Mouse (Mus musculus) thymus, postnatal 4 days (tissue): ENCODE results near the gene Fmc1.
"Not testable (repeated sequence)": the region's sequence is repeated elsewhere in the genome, so short reads cannot be mapped to it uniquely, and the experiment has no call there.

Experiments
- DNase-seq: peaks from one replicate; pipeline ENCODE4 v3.0.0; 2021

The Fmc1 gene

GRCm38 (mm10) chr6:38533428-38534405, at the start of gene Fmc1:
Gene Fmc1, plus strand, starts transcription at chr6:38533502.
- DNase-seq: peak; percentile 97

DNA sequence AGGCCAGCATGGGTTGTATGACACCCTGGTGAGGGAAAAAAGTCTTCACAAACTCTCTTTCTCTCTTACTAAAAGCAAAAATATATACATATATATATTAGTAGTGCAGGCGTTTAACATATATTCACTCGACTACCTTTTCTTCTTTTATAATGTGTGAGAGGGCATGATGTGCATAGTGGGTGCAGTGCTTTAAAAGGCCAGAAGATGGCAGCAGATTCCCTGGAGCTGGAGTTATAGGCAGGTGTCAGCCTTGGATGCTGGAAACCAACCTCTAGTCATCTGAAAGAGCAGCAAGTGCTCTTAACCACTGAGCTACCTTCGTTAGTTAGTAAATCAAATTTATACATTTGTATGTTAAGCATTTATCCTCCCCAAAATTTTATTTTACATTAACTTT, 40.8 kb upstream of the Fmc1 start:
- DNase-seq: peak; percentile 77

GRCm38 (mm10) chr6:38495641-38496040, 37.7 kb upstream of the Fmc1 start:
- no peak for DNase-seq

DNA sequence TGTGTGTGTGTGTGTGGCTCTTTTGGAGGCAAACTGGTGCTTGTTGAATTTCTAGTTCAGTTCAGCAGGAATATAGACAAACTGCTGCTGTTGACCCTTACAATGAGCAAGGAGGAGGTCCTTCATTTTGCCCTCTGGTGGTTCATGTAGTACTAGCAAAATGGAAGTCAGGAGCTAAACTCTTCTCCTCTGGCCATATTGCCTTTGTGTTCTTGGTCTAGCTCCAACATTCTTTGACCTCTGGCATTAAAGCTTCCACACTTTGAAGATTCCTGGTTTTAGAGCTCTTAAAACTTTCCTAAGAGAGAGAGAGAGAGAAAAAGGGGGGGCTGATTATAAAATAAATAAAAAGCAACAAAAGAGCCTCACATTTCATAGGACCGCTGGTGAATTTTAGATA, 21.2 kb upstream of the Fmc1 start:
- no peak for DNase-seq

- peak; percentile 58 for DNase-seq
Measured at GRCm38 (mm10) chr6:38512830-38513229, 20.5 kb upstream of the Fmc1 start.

DNA sequence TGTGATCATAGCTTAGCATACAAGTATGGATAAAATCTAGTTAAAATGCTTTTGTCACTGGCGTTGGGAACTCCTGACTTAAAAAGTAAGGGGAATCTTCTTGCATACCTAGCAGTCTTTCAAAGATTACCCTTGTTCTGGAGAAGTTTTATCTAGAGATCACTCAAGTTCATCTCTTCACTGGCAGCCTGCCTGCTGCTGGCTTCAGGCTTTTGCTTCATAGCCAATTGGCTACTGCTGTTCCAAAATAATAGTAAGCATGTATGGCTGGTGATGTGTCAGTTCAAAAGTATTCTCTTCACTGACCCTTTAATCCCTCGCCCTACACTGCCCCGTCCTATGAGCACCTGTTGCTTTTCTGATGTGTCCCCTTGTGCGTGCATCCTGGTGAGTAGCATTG, 18.1 kb upstream of the Fmc1 start:
- DNase-seq: no peak

DNA sequence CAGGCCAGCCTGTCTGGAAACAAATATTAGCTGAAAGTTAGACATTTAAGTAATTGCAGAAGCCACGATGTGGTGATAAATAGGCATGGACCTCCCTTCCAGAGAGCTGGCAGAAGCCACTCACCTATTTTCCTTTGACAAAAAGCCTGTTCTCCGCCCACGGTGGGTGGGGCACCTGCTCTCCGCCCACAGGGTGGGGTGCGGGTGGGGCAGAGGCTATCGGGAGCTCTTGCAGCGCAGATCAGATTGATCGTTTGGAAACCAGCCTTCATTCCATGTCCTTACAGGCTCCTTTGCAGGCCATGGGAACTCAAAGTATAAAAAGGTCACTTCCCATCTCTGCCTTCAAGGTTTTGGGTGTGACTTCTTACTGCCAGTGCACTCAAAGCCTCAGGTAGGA, 9.5 kb upstream of the Fmc1 start:
- DNase-seq: peak; percentile 61

DNA sequence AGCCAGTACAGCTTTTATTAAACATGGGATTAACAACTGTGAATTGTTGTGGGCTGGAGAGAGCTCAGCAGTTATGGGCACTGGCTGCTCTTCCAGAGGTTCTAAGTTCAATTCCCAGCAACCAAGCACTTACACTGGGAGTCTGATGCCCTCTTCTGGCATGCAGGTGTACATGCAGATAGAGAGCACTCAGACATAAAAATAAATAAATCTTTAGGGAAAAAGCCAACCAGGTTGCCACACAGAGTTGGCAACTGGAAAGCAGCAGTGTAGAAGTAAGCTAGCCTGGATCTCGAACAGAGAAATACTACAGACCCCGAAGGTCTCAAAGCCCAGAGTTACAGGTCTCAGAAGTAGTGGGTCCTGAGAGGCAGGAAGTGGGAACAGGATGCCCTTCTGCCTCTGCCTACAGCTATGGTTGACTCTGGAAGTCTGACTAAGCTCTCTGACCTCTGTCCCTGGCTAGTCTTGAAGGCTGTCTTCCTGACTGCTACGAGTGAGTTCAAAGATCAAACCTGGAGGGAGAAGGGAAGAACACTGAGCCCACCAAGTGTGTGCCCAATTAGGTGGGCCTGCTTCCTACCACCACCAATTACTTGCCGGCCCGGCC, 2.0 kb upstream of the Fmc1 start:
- DNase-seq: peak; percentile 40

DNA sequence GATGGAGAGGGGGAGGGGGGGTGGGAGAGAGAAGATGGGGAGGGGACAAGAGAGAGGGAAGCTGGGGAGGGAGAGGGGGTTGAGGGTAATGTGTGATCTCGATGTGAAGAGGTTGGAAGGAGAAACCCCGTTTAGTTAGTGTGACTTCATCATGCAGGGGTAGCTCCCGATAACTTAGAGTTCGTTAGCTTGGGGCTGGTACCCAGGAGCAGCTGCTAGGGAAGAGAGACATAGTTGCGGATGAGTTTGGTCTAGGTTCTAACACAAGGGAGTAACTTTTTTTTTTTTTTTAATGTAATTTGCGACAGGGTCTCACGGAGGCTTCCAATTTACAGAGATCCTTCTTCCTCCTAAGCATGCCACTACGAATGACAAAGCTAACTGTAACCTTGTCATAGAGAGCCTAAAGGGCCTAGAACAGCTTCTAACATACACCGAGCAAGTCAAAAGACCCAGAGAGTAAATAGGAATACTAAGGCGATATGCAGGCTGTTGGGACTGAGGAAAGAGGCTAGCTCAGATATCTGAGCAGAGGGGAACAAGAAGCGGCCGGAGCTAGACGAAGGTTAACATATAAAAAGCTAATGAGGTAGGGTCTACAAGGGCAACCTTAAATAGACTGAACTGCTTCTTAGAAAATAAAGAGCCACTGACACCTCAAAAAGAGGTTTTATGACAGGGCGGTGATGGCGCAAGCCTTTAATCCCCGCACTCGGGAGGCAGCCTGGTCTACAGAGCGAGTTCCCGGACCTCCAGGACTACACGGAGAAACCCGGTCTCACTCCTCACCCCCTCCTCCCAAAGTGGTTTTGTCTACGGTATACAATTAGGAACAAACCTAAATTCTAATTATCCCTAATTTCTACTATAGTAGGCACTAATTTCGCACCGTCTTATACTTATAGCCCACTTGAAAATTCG, 542 bp upstream of the Fmc1 start:
- peak; percentile 61 for DNase-seq

DNA sequence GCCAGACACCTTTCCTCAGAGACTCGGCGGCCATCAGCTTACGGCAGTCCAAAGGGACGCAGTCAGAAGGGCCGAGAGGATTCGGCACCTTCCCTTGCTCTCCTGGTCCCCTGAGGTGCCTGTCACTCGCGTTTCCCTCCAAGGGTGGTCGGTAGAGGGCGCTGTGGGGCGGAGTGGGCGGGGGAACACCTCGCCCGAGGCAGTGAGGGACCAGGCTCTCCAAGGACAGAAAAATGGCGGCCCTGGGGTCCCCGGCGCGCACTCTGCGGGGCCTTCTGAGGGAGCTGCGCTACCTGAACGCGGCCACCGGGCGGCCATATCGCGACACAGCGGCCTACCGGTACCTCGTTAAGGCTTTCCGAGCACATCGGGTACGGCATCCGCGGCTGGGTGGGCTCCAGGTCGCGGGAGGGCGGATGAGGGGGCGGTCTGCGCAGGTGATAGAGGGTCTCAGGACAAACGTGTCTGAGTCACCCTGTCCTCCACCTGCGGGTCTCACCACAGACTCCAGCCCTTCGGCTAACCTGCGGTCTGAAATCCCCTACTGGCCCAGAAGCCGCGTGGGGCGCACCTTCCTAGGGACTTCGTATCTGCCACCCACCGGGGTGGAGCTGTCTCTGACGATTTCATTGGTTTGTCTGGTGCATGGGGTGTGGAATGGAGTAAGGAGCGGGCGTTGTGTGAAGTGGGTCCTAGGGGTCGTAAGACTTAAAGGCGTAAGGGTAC, 1.5 kb downstream of the Fmc1 start:
- DNase-seq: peak; percentile 100

- DNase-seq: no peak
Measured at GRCm38 (mm10) chr6:38535366-38535690, 2.0 kb downstream of the Fmc1 start.

GRCm38 (mm10) chr6:38535788-38536187, 2.5 kb downstream of the Fmc1 start:
- no peak for DNase-seq

GRCm38 (mm10) chr6:38544141-38544540, 10.8 kb downstream of the Fmc1 start:
- DNase-seq: not testable (repeated sequence)

DNA sequence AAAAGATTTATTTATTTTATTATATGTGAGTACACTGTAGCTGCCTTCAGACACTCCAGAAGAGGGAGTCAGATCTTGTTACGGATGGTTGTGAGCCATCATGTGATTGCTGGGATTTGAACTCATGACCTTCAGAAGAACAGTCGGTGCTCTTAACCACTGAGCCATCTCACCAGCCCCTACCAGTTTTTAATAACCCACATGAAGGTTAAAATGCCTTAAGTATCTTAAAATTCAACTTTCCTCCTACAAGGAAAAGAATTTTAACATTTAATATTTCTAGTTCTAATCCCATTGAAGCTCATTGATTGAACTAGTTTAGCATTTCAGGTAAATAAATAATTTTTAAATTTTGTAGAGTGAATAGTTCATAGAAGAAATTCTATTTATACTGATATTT, 13.7 kb downstream of the Fmc1 start:
- not testable (repeated sequence) for DNase-seq

DNA sequence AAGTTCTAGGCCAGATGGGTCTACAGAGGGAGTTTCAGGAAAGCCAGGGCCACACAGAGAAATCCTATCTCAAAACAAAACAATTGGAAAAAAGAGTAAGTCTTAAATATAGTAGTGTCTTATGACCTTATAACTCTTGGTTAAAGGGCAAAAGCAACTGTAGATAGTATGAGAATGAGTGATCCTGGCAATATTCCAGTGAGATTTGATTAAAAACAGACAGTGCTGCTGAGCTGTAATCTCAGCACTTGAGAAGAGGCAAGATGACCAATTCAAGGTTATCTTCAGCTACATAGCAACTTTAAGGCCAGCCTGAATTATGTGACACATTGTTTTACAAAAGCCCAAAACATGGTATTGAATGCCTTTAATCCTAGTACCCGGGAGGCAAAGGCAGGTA, 14.4 kb downstream of the Fmc1 start:
- DNase-seq: no peak

DNA sequence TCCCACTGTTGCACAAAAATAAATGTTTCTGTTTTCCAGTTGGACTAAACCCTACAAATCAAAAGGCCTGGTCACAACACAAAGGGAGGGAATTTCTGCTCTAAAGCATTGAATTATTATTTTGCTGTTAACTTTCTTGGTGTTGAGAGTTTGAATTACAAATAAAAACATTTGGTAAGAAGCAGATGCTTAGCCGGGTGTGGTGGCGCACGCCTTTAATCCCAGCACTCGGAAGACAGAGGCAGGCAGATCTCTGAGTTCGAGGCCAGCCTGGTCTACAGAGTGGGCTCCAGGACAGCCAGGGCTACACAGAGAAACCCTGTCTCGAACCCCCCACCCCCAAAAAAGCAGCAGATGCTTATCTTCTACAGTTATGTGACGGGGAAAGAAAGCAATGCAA, 15.3 kb downstream of the Fmc1 start:
- DNase-seq: not testable (repeated sequence)

- DNase-seq: not testable (repeated sequence)
Measured at GRCm38 (mm10) chr6:38549840-38550239, 16.5 kb downstream of the Fmc1 start.

DNA sequence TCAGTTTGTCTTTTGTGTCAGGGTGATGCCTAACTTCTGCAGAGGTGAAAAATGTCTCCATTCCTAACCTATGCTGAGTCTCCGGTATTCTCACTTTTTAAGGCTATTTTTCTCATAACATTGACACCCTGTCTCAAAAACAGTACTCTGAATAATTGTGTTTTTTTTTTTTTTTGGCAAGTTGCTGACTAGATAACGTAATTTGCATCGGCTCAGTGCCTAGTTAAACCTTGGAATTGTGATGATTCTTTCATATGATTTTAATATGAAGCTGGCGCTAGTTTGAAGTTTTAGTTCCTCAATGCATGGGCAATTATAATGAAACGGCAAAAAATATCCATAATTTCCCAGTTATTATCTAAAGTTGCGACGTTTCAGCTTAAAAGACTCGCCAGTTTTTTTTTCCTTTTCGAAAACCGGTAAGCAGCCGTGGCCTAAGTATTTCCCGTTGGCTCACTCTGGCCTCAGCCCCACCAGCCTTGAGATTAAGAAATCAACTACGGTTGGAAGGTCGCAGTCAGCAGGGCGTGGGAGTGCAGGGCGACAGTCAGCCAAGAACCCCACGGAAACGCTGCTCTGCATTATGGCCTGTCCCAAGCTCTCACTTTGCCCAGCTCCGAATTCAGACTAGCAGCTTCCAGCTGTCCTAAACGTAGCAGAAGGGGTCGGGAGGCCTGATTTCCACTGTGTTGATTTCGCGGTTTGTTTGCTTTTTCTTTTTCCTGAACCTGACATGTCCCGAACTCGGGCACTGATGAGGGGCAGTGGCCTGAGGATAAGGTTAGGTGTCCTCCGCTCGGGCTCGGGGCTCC, 17.2 kb downstream of the Fmc1 start:
- no peak for DNase-seq

GRCm38 (mm10) chr6:38551062-38551988, 18.0 kb downstream of the Fmc1 start, which contains the start of gene Luc7l2:
Gene Luc7l2, plus strand, starts transcription at chr6:38551334.
- DNase-seq: peak; percentile 96

- peak; percentile 97 for DNase-seq
Measured at GRCm38 (mm10) chr6:38551989-38552635, 18.8 kb downstream of the Fmc1 start.
